Mouse (Mus musculus) CH12.LX (cell line): ENCODE data around the gene Crls1.

ENCODE experiments used
- JUN ChIP-seq: IDR thresholded peaks from 2 replicates; pipeline ENCODE4 v1.6.1; 2011; ENCODE audit warnings: low read depth, mild to moderate bottlenecking, low read length, improper control_type of control experiment, moderate library complexity; ENCODE audit not compliant: insufficient read depth
- SIN3A ChIP-seq: IDR thresholded peaks from 2 replicates; pipeline ENCODE4 v1.6.1; 2012; ENCODE audit warnings: low read length, improper control_type of control experiment, inconsistent platforms
- USF1 ChIP-seq: IDR thresholded peaks from 2 replicates; pipeline ENCODE4 v1.6.1; 2014; ENCODE audit warnings: low read depth, mild to moderate bottlenecking, inconsistent platforms, low read length, improper control_type of control experiment

DNA sequence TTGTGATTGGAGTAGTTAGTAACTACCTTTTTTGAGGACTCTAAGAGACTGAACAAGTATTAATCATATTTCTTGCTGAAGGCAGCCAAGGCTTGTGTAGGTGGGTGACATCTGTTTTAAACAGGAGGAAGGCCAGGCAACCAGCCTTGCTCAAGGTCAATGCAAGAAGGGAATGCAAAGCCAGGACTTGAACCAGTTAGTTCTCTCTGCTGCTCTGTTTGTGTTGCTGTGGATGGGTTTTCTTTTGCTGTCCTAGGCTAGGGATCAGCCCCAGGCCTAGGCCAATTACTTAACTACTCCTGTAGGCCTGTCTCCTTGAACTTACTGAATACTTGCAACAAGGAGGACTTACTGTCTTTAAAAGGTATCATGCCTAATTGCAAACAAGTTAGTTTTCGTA, 6.6 kb downstream of the Crls1 start:
- TF ChIP-seq JUN (no peak), SIN3A (no peak), USF1 (no peak)
